Mouse (Mus musculus) midbrain, embryonic 14.5 days (tissue): Measurements from ENCODE around the gene Chka. TPM values are rescaled to one million over a fixed set of nuclear protein-coding genes. Genes with fewer than 3 reads are reported as not detected.

Experiments
- polyA plus RNA-seq: library from polyadenylated mRNA; unstranded; fragments of >200 nt; fragmentation: Nextera tagmentation; extraction: Ambion mirVana; gene quantifications from 2 replicates; pipeline ENCODE4 v1.2.1, GENCODE M21; 2014

Gene Chka
- polyA plus RNA-seq, 1 experiment from 2014 or later = 51.8 TPM

Other genes with a start within 250 kb of the Chka start
- 1.1 and 1.3 TPM in 2 replicates for gene Lrp5, start 165.2 kb upstream of the Chka start, polyA plus RNA-seq
- 31.4 and 33.7 TPM in 2 replicates for gene 1810055G02Rik, start 143.5 kb upstream of the Chka start, polyA plus RNA-seq
- gene Kmt5b, start 84.4 kb upstream of the Chka start, polyA plus RNA-seq = 55.6 and 74.0 TPM in 2 replicates
- 7.4 and 11.0 TPM in 2 replicates for gene Tcirg1, start 55.4 kb downstream of the Chka start, polyA plus RNA-seq
- gene Ndufs8, start 61.0 kb downstream of the Chka start, polyA plus RNA-seq = 261 and 304 TPM in 2 replicates
- gene Aldh3b1, start 78.0 kb downstream of the Chka start, polyA plus RNA-seq = 0.84 and 1.1 TPM in 2 replicates
- 3.7 and 13.4 TPM in 2 replicates for gene Unc93b1, start 83.4 kb downstream of the Chka start, polyA plus RNA-seq
- not detected in 2 replicates for gene Aldh3b3, start 106.9 kb downstream of the Chka start, polyA plus RNA-seq
- gene Aldh3b2, start 120.6 kb downstream of the Chka start, polyA plus RNA-seq = 0.16 and 0.32 TPM in 2 replicates
- gene Acy3, start 134.8 kb downstream of the Chka start, polyA plus RNA-seq = 0.96 and 2.2 TPM in 2 replicates
- not detected in 2 replicates for gene Tbx10, start 141.0 kb downstream of the Chka start, polyA plus RNA-seq
- gene Nudt8, start 148.8 kb downstream of the Chka start, polyA plus RNA-seq = 26.8 and 30.3 TPM in 2 replicates
- 3.3 and 3.9 TPM in 2 replicates for gene Gm49405, start 148.9 kb downstream of the Chka start, polyA plus RNA-seq
- 5.7 and 7.1 TPM in 2 replicates for gene Doc2g, start 151.5 kb downstream of the Chka start, polyA plus RNA-seq
- 223 and 231 TPM in 2 replicates for gene Ndufv1, start 161.0 kb downstream of the Chka start, polyA plus RNA-seq
- gene Gstp1, start 186.2 kb downstream of the Chka start, polyA plus RNA-seq = 397 and 514 TPM in 2 replicates
- gene Gstp2, start 194.2 kb downstream of the Chka start, polyA plus RNA-seq = 1.9 TPM in 1 of 2 replicates, not detected in the other
- gene Gstp3, start 207.8 kb downstream of the Chka start, polyA plus RNA-seq = not detected in 2 replicates
- gene Cabp2, start 229.8 kb downstream of the Chka start, polyA plus RNA-seq = not detected in 2 replicates
- gene Cdk2ap2, start 245.4 kb downstream of the Chka start, polyA plus RNA-seq = 83.4 and 87.0 TPM in 2 replicates
- 72.8 and 89.0 TPM in 2 replicates for gene Pitpnm1, start 248.2 kb downstream of the Chka start, polyA plus RNA-seq